Mouse (Mus musculus) testis, adult 2 months (tissue): ENCODE results near the gene Sdr39u1.

Experiments used
- CTCF ChIP-seq: fragments of 200-500 bp; IDR thresholded peaks from 2 replicates; pipeline ENCODE4 v1.5.1; 2012; ENCODE audit warnings: low read depth, mild to moderate bottlenecking, inconsistent platforms, low read length, moderate library complexity; ENCODE audit not compliant: control insufficient read depth, insufficient read depth, insufficient replicate concordance
- POLR2A ChIP-seq: fragments of 200-500 bp; IDR thresholded peaks from 2 replicates; pipeline ENCODE4 v1.6.1; 2012; ENCODE audit warnings: low read depth, mild to moderate bottlenecking, inconsistent platforms, low read length, moderate library complexity; ENCODE audit not compliant: control insufficient read depth

- TF ChIP-seq CTCF (no peak), POLR2A (no peak)
Observed at GRCm38 (mm10) chr14:55898947-55899346, 1.1 kb downstream of the Sdr39u1 start.
